Mouse (Mus musculus) brain, embryonic 14.5 days (tissue): Measurements from ENCODE around the gene Ifna6.

Source experiments
- CTCF ChIP-seq: fragments of 200-500 bp; IDR thresholded peaks from 2 replicates; pipeline ENCODE4 v1.5.1; 2012; ENCODE audit warnings: inconsistent platforms, mild to moderate bottlenecking, moderate library complexity, borderline replicate concordance; ENCODE audit not compliant: insufficient read depth, insufficient read length; ENCODE audit errors: extremely low read depth
- POLR2A ChIP-seq: fragments of 200-500 bp; IDR thresholded peaks from 2 replicates; pipeline ENCODE4 v1.6.1; 2012; ENCODE audit warnings: mild to moderate bottlenecking, inconsistent platforms, borderline replicate concordance; ENCODE audit not compliant: poor library complexity, insufficient read depth, insufficient read length, severe bottlenecking; ENCODE audit errors: extremely low read depth

- TF ChIP-seq CTCF, result peak; percentile 6; the same call in 1 of the 2 replicates
- TF ChIP-seq POLR2A, result no peak
These were observed 18.1 kb downstream of the Ifna6 start for GRCm38 (mm10) chr4:88845334-88845733.
